Mouse (Mus musculus) stomach, postnatal 0 days (tissue): Measurements from ENCODE around the gene Gng7.

Experiments
- CTCF ChIP-seq: IDR thresholded peaks from 2 replicates; pipeline ENCODE4 v1.5.1; 2016; ENCODE audit warnings: antibody characterized with exemption, low read depth, mild to moderate bottlenecking, moderate library complexity
- EP300 ChIP-seq: optimal IDR thresholded peaks from 2 replicates; pipeline ENCODE3; 2016; ENCODE audit warnings: antibody characterized with exemption

DNA sequence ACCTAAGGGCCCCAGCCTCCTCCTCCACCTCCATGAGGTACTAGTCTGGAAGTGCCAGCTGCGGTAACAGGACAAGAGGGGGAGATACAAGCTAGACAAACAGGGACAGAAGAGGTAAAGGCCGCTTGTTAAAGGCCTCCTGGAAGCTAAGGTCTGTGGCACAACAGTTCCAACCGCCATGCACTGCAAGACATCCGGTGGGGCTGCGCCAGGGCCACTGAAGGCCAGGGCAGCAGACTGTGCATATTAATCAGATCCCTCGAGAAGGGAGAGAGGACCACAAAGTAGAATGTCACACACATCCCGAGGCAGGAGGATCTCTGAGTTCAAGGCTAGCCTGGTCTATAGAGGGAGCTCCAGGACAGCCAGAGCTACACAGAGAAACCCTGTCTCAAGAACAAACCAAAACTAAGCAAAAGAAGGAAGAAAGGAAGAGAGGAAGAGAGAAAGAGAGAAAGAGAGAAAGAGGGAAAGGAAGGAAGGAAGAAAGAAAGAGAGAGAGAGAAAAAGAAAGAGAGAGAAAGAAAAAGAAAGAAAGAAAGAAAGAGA, 33.1 kb downstream of the Gng7 start:
- TF ChIP-seq EP300 (no peak), CTCF (0 out of 2 replicates have a peak, but pooled peaks have one; percentile 8)
